Mouse (Mus musculus) embryonic facial prominence, embryonic 14.5 days (tissue): ENCODE results near the gene Myh10. TPM values are rescaled to one million over a fixed set of nuclear protein-coding genes. Genes with fewer than 3 reads are reported as not detected.

Experiments
- ATAC-seq: fragments of 200-750 bp; cut with Nextera tagmentation; 2 replicates; pipeline ENCODE4 v1.8.0; 2017; ENCODE audit warnings: low read depth, moderate number of reproducible peaks, moderate TSS enrichment
- DNase-seq: peaks from one replicate; pipeline ENCODE4 v3.0.0-alpha.2; 2015; ENCODE audit warnings: low spot score
- H3K27ac ChIP-seq: fragments of 300-500 bp; sonication (generic); replicated peaks from 2 replicates; pipeline ENCODE4 v1.5.1; 2014; ENCODE audit warnings: low read depth, mild to moderate bottlenecking, low read length, moderate library complexity
- H3K27me3 ChIP-seq: fragments of 300-500 bp; sonication (generic); replicated peaks from 2 replicates; pipeline ENCODE4 v1.6.1; 2014; ENCODE audit warnings: low read length; ENCODE audit not compliant: control insufficient read depth, insufficient read depth
- H3K36me3 ChIP-seq: fragments of 300-500 bp; sonication (generic); 2 replicates; pipeline ENCODE4 v1.6.1; 2014; ENCODE audit warnings: low read length, mixed read lengths; ENCODE audit not compliant: control insufficient read depth, insufficient read depth
- H3K4me1 ChIP-seq: fragments of 300-500 bp; sonication (generic); 2 replicates; pipeline ENCODE4 v1.6.1; 2014; ENCODE audit warnings: antibody characterized with exemption, low read length; ENCODE audit not compliant: control insufficient read depth, insufficient read depth
- H3K4me2 ChIP-seq: fragments of 300-500 bp; sonication (generic); 2 replicates; pipeline ENCODE4 v1.6.1; 2014; ENCODE audit warnings: low read depth, mild to moderate bottlenecking, low read length, moderate library complexity, mixed read lengths
- H3K4me3 ChIP-seq: fragments of 300-500 bp; sonication (generic); 2 replicates; pipeline ENCODE4 v1.5.1; 2014; ENCODE audit warnings: low read depth, mild to moderate bottlenecking, low read length
- H3K9ac ChIP-seq: fragments of 300-500 bp; sonication (generic); 2 replicates; pipeline ENCODE4 v1.6.1; 2014; ENCODE audit warnings: low read depth, mild to moderate bottlenecking, low read length, moderate library complexity, mixed read lengths
- H3K9me3 ChIP-seq: fragments of 300-500 bp; sonication (generic); 2 replicates; pipeline ENCODE4 v1.6.1; 2016; ENCODE audit warnings: low read length; ENCODE audit not compliant: control insufficient read depth
- WGBS: fragments of 180-500 bp; shearing (Covaris S2); extraction: QIAGEN DNeasy Blood & Tissue Kit; methylation state at CpG from one replicate; pipeline ENCODE4 v1.1.7; 2014; 5-methylcytosine and 5-hydroxymethylcytosine counted together
- polyA plus RNA-seq: library from polyadenylated mRNA; unstranded; fragments of >200 nt; fragmentation: Nextera tagmentation; extraction: Ambion mirVana; gene quantifications from 2 replicates; pipeline ENCODE4 v1.2.1, GENCODE M21; 2014

The Myh10 gene
- polyA plus RNA-seq, 1 experiment from 2014 or later = 103 TPM

GRCm38 (mm10) chr11:68764622-68765021 lies 73.3 kb downstream of the Myh10 start:
- 83% methylated on average over 3 of the region's 3 CpGs for WGBS
- H3K4me3 ChIP-seq = no peak overlapping the region
- peak; percentile 9 for DNase-seq
- H3K4me1 ChIP-seq = no peaks in the 10 kb centered on the region
- no peaks in the 10 kb centered on the region for H3K9me3 ChIP-seq
- no peak overlapping the region for H3K4me2 ChIP-seq
- no peak for ATAC-seq
- no peak overlapping the region for H3K9ac ChIP-seq
- H3K27me3 ChIP-seq = no peaks in the 10 kb centered on the region
- peaks cover 100% of the 10 kb centered on the region for H3K36me3 ChIP-seq
- no peak overlapping the region for H3K27ac ChIP-seq

GRCm38 (mm10) chr11:68767762-68768542 lies 76.6 kb downstream of the Myh10 start:
- no peak for DNase-seq
- Histone ChIP-seq H3K9me3 (no peaks in the 10 kb centered on the region), H3K4me1 (no peaks in the 10 kb centered on the region), H3K36me3 (peaks cover 100% of the 10 kb centered on the region), H3K27ac (no peak overlapping the region), H3K9ac (no peak overlapping the region), H3K27me3 (no peaks in the 10 kb centered on the region), H3K4me3 (no peak overlapping the region), H3K4me2 (no peak overlapping the region)
- no peak for ATAC-seq
- WGBS = 87% methylated on average over 10 of the region's 10 CpGs

- no peaks in the 10 kb centered on the region for H3K27me3 ChIP-seq
- 92% methylated on average over 9 of the region's 9 CpGs for WGBS
- H3K36me3 ChIP-seq = peaks cover 92% of the 10 kb centered on the region
- no peak overlapping the region for H3K4me2 ChIP-seq
- no peak overlapping the region for H3K4me3 ChIP-seq
- H3K9ac ChIP-seq = no peak overlapping the region
- H3K4me1 ChIP-seq = no peaks in the 10 kb centered on the region
- no peak overlapping the region for H3K27ac ChIP-seq
- DNase-seq (no peak), ATAC-seq (no peak)
- H3K9me3 ChIP-seq = no peaks in the 10 kb centered on the region
Measured at GRCm38 (mm10) chr11:68769770-68770510, 78.6 kb downstream of the Myh10 start.

GRCm38 (mm10) chr11:68776147-68776655 lies 84.8 kb downstream of the Myh10 start:
- ATAC-seq (no peak), DNase-seq (no peak)
- Histone ChIP-seq H3K4me1 (no peaks in the 10 kb centered on the region), H3K36me3 (peaks cover 84% of the 10 kb centered on the region), H3K27ac (no peak overlapping the region), H3K4me3 (no peak overlapping the region), H3K4me2 (no peak overlapping the region), H3K9ac (no peak overlapping the region), H3K9me3 (no peaks in the 10 kb centered on the region), H3K27me3 (no peaks in the 10 kb centered on the region)
- WGBS = 88% methylated on average over 7 of the region's 7 CpGs

- H3K9ac ChIP-seq = no peak overlapping the region
Measured at GRCm38 (mm10) chr11:68777933-68778332, 86.6 kb downstream of the Myh10 start.

GRCm38 (mm10) chr11:68778855-68779254 lies 87.5 kb downstream of the Myh10 start:
- DNase-seq (no peak), ATAC-seq (no peak)
- no peaks in the 10 kb centered on the region for H3K4me1 ChIP-seq
- no peaks in the 10 kb centered on the region for H3K9me3 ChIP-seq
- no peak overlapping the region for H3K4me2 ChIP-seq
- no peaks in the 10 kb centered on the region for H3K27me3 ChIP-seq
- no peak overlapping the region for H3K9ac ChIP-seq
- H3K27ac ChIP-seq = no peak overlapping the region
- H3K36me3 ChIP-seq = peaks cover 83% of the 10 kb centered on the region
- no peak overlapping the region for H3K4me3 ChIP-seq

More at GRCm38 (mm10) chr11:68777933-68778332, 86.6 kb downstream of the Myh10 start:
- DNase-seq (no peak), ATAC-seq (no peak)
- Histone ChIP-seq H3K4me1 (no peaks in the 10 kb centered on the region), H3K4me2 (no peak overlapping the region), H3K36me3 (peaks cover 84% of the 10 kb centered on the region), H3K27me3 (no peaks in the 10 kb centered on the region), H3K4me3 (no peak overlapping the region), H3K9me3 (no peaks in the 10 kb centered on the region), H3K27ac (no peak overlapping the region)
- WGBS = 87% methylated on average over 11 of the region's 11 CpGs

- Histone ChIP-seq H3K36me3 (peaks cover 91% of the 10 kb centered on the region), H3K4me1 (no peaks in the 10 kb centered on the region), H3K4me2 (no peak overlapping the region), H3K9ac (no peak overlapping the region; the same call in 1 of the 2 replicates), H3K27ac (no peak overlapping the region), H3K9me3 (no peaks in the 10 kb centered on the region), H3K4me3 (no peak overlapping the region), H3K27me3 (no peaks in the 10 kb centered on the region)
- 89% methylated on average over 10 of the region's 10 CpGs for WGBS
- ATAC-seq = no peak
- DNase-seq = no peak
Measured at GRCm38 (mm10) chr11:68779735-68780465, 88.5 kb downstream of the Myh10 start.

- H3K4me3 ChIP-seq = no peak overlapping the region
- no peaks in the 10 kb centered on the region for H3K27me3 ChIP-seq
- no peak overlapping the region for H3K27ac ChIP-seq
- H3K9me3 ChIP-seq = no peaks in the 10 kb centered on the region
- no peak for DNase-seq
- H3K9ac ChIP-seq = no peak overlapping the region
- no peaks in the 10 kb centered on the region for H3K4me1 ChIP-seq
- H3K36me3 ChIP-seq = peaks cover 91% of the 10 kb centered on the region
- WGBS = 84% methylated on average over 13 of the region's 14 CpGs
- H3K4me2 ChIP-seq = no peak overlapping the region
- ATAC-seq = no peak
Measured at GRCm38 (mm10) chr11:68780466-68781114, 89.2 kb downstream of the Myh10 start.
